Mouse (Mus musculus) myocyte (in vitro differentiated cells): ENCODE data around the gene Prpsap2. TPM values are rescaled to one million over a fixed set of nuclear protein-coding genes. Genes with fewer than 3 reads are reported as not detected.

Source experiments
- H3K27me3 ChIP-seq: one replicate; pipeline ENCODE4 v1.6.1; 2011; ENCODE audit not compliant: control insufficient read depth, insufficient read depth, insufficient read length
- H3K36me3 ChIP-seq: one replicate; pipeline ENCODE4 v1.6.1; 2011; ENCODE audit not compliant: control insufficient read depth, insufficient read depth
- H3K4me2 ChIP-seq: one replicate; pipeline ENCODE4 v1.6.1; 2011; ENCODE audit warnings: low read depth, control low read depth
- H3K4me3 ChIP-seq: one replicate; pipeline ENCODE4 v1.5.1; 2011; ENCODE audit warnings: mild to moderate bottlenecking, control low read depth, moderate library complexity
- H3K79me2 ChIP-seq: one replicate; pipeline ENCODE4 v1.6.1; 2011; ENCODE audit not compliant: control insufficient read depth, insufficient read depth
- H3ac ChIP-seq: one replicate; pipeline ENCODE4 v1.6.1; 2011; ENCODE audit not compliant: control insufficient read depth, insufficient read length
- CEBPB ChIP-seq: IDR thresholded peaks from 2 replicates; pipeline ENCODE4 v1.6.1; 2011; ENCODE audit warnings: mild to moderate bottlenecking, moderate library complexity; ENCODE audit not compliant: poor library complexity, insufficient read depth, severe bottlenecking
- E2F4 ChIP-seq: IDR thresholded peaks from one replicate; pipeline ENCODE4 v1.6.1; 2011; ENCODE audit warnings: mild to moderate bottlenecking, control low read depth, moderate library complexity; ENCODE audit not compliant: insufficient read depth
- MAX ChIP-seq: IDR thresholded peaks from one replicate; pipeline ENCODE4 v1.6.1; 2011; ENCODE audit warnings: low read depth, mild to moderate bottlenecking, control low read depth
- MYOD1 ChIP-seq, 3 experiments: IDR thresholded peaks; one replicate each; pipeline ENCODE4 v1.6.1; 2011; ENCODE audit warnings: control low read depth in 2 of 3, low read depth in 2 of 3, mild to moderate bottlenecking in 2 of 3, moderate library complexity in 1 of 3; ENCODE audit not compliant: insufficient read length in 2 of 3, control insufficient read depth in 1 of 3
- MYOG ChIP-seq, 3 experiments: IDR thresholded peaks; one replicate each; pipeline ENCODE4 v1.6.1; 2011; ENCODE audit warnings: control low read depth in 2 of 3, low read depth in 2 of 3, mild to moderate bottlenecking in 2 of 3; ENCODE audit not compliant: insufficient read length in 2 of 3, control insufficient read depth in 1 of 3, insufficient read depth in 1 of 3
- POLR2A ChIP-seq: IDR thresholded peaks from one replicate; pipeline ENCODE4 v1.6.1; 2011; ENCODE audit warnings: low read depth, mild to moderate bottlenecking, control low read depth, moderate library complexity; ENCODE audit not compliant: insufficient read length
- POLR2AphosphoS2 ChIP-seq: IDR thresholded peaks from one replicate; pipeline ENCODE4 v1.6.1; 2011; ENCODE audit warnings: low read depth, control low read depth; ENCODE audit not compliant: insufficient read length
- REST ChIP-seq: IDR thresholded peaks from one replicate; pipeline ENCODE4 v1.6.1; 2011; ENCODE audit warnings: mild to moderate bottlenecking, control low read depth, moderate library complexity; ENCODE audit not compliant: insufficient read depth, insufficient read length
- SRF ChIP-seq: IDR thresholded peaks from one replicate; pipeline ENCODE4 v1.6.1; 2011; ENCODE audit warnings: low read depth; ENCODE audit not compliant: control insufficient read depth, insufficient read length
- TCF12 ChIP-seq: IDR thresholded peaks from one replicate; pipeline ENCODE4 v1.6.1; 2011; ENCODE audit warnings: mild to moderate bottlenecking, control low read depth; ENCODE audit not compliant: poor library complexity, insufficient read depth, severe bottlenecking
- TCF3 ChIP-seq: IDR thresholded peaks from one replicate; pipeline ENCODE4 v1.6.1; 2011; ENCODE audit warnings: low read depth, control low read depth; ENCODE audit not compliant: insufficient read length
- USF1 ChIP-seq: IDR thresholded peaks from one replicate; pipeline ENCODE4 v1.6.1; 2011; ENCODE audit warnings: low read depth, mild to moderate bottlenecking, control low read depth, moderate library complexity
- polyA plus RNA-seq: library from polyadenylated mRNA; unstranded; fragments of >200 nt; fragmentation: generic; extraction: Trizol; gene quantifications from one replicate; pipeline ENCODE4 v1.2.1, GENCODE M21; 2012; ENCODE audit warnings: missing spikeins

The Prpsap2 gene
- polyA plus RNA-seq, 1 experiment = 11.5 TPM

GRCm38 (mm10) chr11:61720636-61721035 is 41.3 kb downstream of the Prpsap2 start, which contains the start of gene Slc5a10:
TSS of gene Slc5a10 (minus strand) at chr11:61720826.
- H3K4me2 ChIP-seq = no peak within 1 kb of the TSS
- TF ChIP-seq TCF3 = no peak
- no peak for TF ChIP-seq CEBPB
- no peak for TF ChIP-seq MYOD1 (IDR thresholded peaks at IDR 0.05; ENCODE audit: control insufficient read depth in 1 of 3, insufficient read length in 2 of 3, low read depth in 2 of 3)
- no peak for TF ChIP-seq POLR2A
- TF ChIP-seq SRF = no peak
- TF ChIP-seq MYOG (IDR thresholded peaks at IDR 0.05; ENCODE audit: control insufficient read depth in 1 of 3, insufficient read depth in 1 of 3, insufficient read length in 2 of 3, low read depth in 2 of 3) = no peak
- TF ChIP-seq MAX = no peak
- TF ChIP-seq E2F4 = no peak
- TF ChIP-seq REST = no peak
- no peak for TF ChIP-seq POLR2AphosphoS2
- TF ChIP-seq TCF12 = no peak
- no peak for TF ChIP-seq USF1
- H3K79me2 ChIP-seq = no peaks in the 10 kb centered on the region
- no peaks in the 10 kb centered on the region for H3K36me3 ChIP-seq
- H3K4me3 ChIP-seq = no peak within 1 kb of the TSS
- H3ac ChIP-seq = no peak within 1 kb of the TSS
- peaks cover 5% of the 10 kb centered on the region for H3K27me3 ChIP-seq

- no peak for TF ChIP-seq MAX
- no peak for TF ChIP-seq POLR2A
- no peak overlapping the region for H3K4me3 ChIP-seq
- H3K79me2 ChIP-seq = no peaks in the 10 kb centered on the region
- H3K27me3 ChIP-seq = peaks cover 5% of the 10 kb centered on the region
- H3K36me3 ChIP-seq = no peaks in the 10 kb centered on the region
- H3K4me2 ChIP-seq = no peak overlapping the region
- no peak overlapping the region for H3ac ChIP-seq
Observed at GRCm38 (mm10) chr11:61719826-61720225, 42.1 kb downstream of the Prpsap2 start.

- peaks cover 5% of the 10 kb centered on the region for H3K27me3 ChIP-seq
- no peak overlapping the region for H3K4me3 ChIP-seq
- H3ac ChIP-seq = no peak overlapping the region
- no peak for TF ChIP-seq CEBPB
- TF ChIP-seq REST = no peak
- TF ChIP-seq MAX = no peak
- no peak for TF ChIP-seq USF1
- TF ChIP-seq POLR2AphosphoS2 = no peak
- no peak for TF ChIP-seq SRF
- no peak for TF ChIP-seq TCF3
- TF ChIP-seq MYOD1 (IDR thresholded peaks at IDR 0.05; ENCODE audit: control insufficient read depth in 1 of 3, insufficient read length in 2 of 3, low read depth in 2 of 3) = no peak
- no peak for TF ChIP-seq TCF12
- TF ChIP-seq MYOG (IDR thresholded peaks at IDR 0.05; ENCODE audit: control insufficient read depth in 1 of 3, insufficient read depth in 1 of 3, insufficient read length in 2 of 3, low read depth in 2 of 3) = no peak
- TF ChIP-seq POLR2A = no peak
- TF ChIP-seq E2F4 = no peak
- no peaks in the 10 kb centered on the region for H3K79me2 ChIP-seq
- H3K4me2 ChIP-seq = no peak overlapping the region
- no peaks in the 10 kb centered on the region for H3K36me3 ChIP-seq
Observed at GRCm38 (mm10) chr11:61719387-61719786, 42.5 kb downstream of the Prpsap2 start.

- Histone ChIP-seq H3K4me2 (no peak overlapping the region), H3K36me3 (no peaks in the 10 kb centered on the region), H3ac (no peak overlapping the region), H3K27me3 (peaks cover 5% of the 10 kb centered on the region), H3K79me2 (no peaks in the 10 kb centered on the region), H3K4me3 (no peak overlapping the region)
- no peak for TF ChIP-seq TCF12
- no peak for TF ChIP-seq CEBPB
- no peak for TF ChIP-seq REST
- no peak for TF ChIP-seq MYOD1 (IDR thresholded peaks at IDR 0.05; ENCODE audit: control insufficient read depth in 1 of 3, insufficient read length in 2 of 3, low read depth in 2 of 3)
- TF ChIP-seq MAX = no peak
- TF ChIP-seq TCF3 = no peak
- TF ChIP-seq MYOG (IDR thresholded peaks at IDR 0.05; ENCODE audit: control insufficient read depth in 1 of 3, insufficient read depth in 1 of 3, insufficient read length in 2 of 3, low read depth in 2 of 3) = no peak
- TF ChIP-seq SRF = no peak
- no peak for TF ChIP-seq E2F4
Observed at GRCm38 (mm10) chr11:61717990-61718389, 43.9 kb downstream of the Prpsap2 start.

GRCm38 (mm10) chr11:61715130-61715529 is 46.8 kb downstream of the Prpsap2 start:
- no peak for TF ChIP-seq CEBPB
- TF ChIP-seq MYOG (IDR thresholded peaks at IDR 0.05; ENCODE audit: control insufficient read depth in 1 of 3, insufficient read depth in 1 of 3, insufficient read length in 2 of 3, low read depth in 2 of 3) = no peak
- Histone ChIP-seq H3ac (no peak overlapping the region), H3K79me2 (no peaks in the 10 kb centered on the region), H3K4me3 (no peak overlapping the region), H3K4me2 (no peak overlapping the region), H3K27me3 (peaks cover 5% of the 10 kb centered on the region), H3K36me3 (no peaks in the 10 kb centered on the region)
